Mouse (Mus musculus) midbrain, embryonic 16.5 days (tissue): ENCODE data around the gene Angptl4. TPM values are rescaled to one million over a fixed set of nuclear protein-coding genes. Genes with fewer than 3 reads are reported as not detected.
"Not testable (repeated sequence)": the region's sequence is repeated elsewhere in the genome, so short reads cannot be mapped to it uniquely, and the experiment has no call there.

Source experiments
- ATAC-seq: fragments of 200-750 bp; cut with Nextera tagmentation; 2 replicates; pipeline ENCODE4 v1.8.0; 2017; ENCODE audit warnings: moderate TSS enrichment
- H3K27ac ChIP-seq: fragments of 300-500 bp; sonication (generic); 2 replicates; pipeline ENCODE4 v1.5.1; 2014; ENCODE audit warnings: mild to moderate bottlenecking, low read length, mixed read lengths
- H3K27me3 ChIP-seq: fragments of 300-500 bp; sonication (generic); 2 replicates; pipeline ENCODE4 v1.6.1; 2014; ENCODE audit warnings: low read depth, low read length, mixed read lengths; ENCODE audit not compliant: control insufficient read depth, insufficient read depth
- H3K36me3 ChIP-seq: fragments of 300-500 bp; sonication (generic); 2 replicates; pipeline ENCODE4 v1.6.1; 2014; ENCODE audit warnings: mild to moderate bottlenecking, low read length, moderate library complexity, mixed read lengths; ENCODE audit not compliant: control insufficient read depth, insufficient read depth
- H3K4me1 ChIP-seq: fragments of 300-500 bp; sonication (generic); 2 replicates; pipeline ENCODE4 v1.6.1; 2014; ENCODE audit warnings: mild to moderate bottlenecking, low read length, mixed read lengths; ENCODE audit not compliant: control insufficient read depth, insufficient read depth
- H3K4me2 ChIP-seq: fragments of 300-500 bp; sonication (generic); 2 replicates; pipeline ENCODE4 v1.6.1; 2014; ENCODE audit warnings: mild to moderate bottlenecking, low read length, mixed read lengths
- H3K4me3 ChIP-seq: fragments of 300-500 bp; sonication (generic); 2 replicates; pipeline ENCODE4 v1.5.1; 2014; ENCODE audit warnings: low read depth, mild to moderate bottlenecking, low read length, moderate library complexity, mixed read lengths
- H3K9ac ChIP-seq: fragments of 300-500 bp; sonication (generic); 2 replicates; pipeline ENCODE4 v1.6.1; 2014; ENCODE audit warnings: low read depth, low read length, mixed read lengths
- H3K9me3 ChIP-seq: fragments of 300-500 bp; sonication (generic); replicated peaks from 2 replicates; pipeline ENCODE4 v1.6.1; 2014; ENCODE audit warnings: mild to moderate bottlenecking, low read length, mixed read lengths; ENCODE audit not compliant: control insufficient read depth, poor library complexity, severe bottlenecking
- WGBS: fragments of 180-500 bp; shearing (Covaris S2); extraction: QIAGEN DNeasy Blood & Tissue Kit; methylation state at CpG from one replicate; pipeline ENCODE4 v1.1.7; 2014; 5-methylcytosine and 5-hydroxymethylcytosine counted together
- polyA plus RNA-seq: library from polyadenylated mRNA; unstranded; fragments of >200 nt; fragmentation: Nextera tagmentation; extraction: Ambion mirVana; gene quantifications from 2 replicates; pipeline ENCODE4 v1.2.1, GENCODE M21; 2015

The Angptl4 gene
- 16.8 and 17.4 TPM in 2 replicates for polyA plus RNA-seq

DNA sequence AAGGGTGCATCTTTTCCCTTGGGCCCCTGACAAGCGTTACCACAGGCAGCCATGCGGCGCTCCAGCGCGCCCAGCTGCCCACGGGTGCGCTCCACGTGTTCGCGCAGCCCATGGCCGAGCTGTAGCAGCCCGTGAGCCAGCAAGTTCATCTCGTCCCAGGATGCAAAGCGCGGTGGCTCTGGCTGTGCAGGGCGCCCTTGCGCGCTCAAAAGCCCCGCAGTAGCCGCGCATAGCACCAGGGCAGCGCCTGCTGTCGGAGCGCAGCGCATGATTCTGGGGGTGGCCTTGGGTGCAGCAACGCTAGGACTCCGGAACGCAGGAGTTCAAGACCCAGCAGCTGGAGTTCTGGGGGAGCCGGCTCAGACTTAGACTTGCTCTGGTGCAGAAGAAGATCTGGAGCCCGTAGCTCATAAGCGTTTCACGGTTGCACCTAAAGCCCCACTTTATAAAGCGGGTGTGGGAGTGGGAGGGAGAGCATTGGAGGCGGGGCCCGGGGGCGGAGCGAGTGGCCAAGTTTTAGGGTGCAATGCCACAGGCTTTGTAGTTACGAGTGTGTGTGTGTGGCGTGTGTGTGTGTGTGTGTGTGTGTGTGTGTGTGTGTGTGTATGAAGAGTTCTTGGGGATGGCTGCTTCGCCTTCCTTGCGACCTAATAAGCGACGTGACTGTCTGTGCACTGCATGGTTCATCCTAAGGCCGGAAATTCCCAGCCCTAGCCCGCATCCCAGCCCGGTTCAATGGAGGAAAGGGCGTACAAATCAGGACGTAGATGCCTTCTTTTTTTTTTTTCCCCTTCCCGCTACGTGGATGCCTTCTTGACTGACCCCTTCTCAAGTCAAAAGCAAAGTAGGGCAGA lies at the start of gene Angptl4:
Gene Angptl4 (minus strand): TSS at position 707 of the 854 bp plus-strand sequence.
- peak; percentile 86 for ATAC-seq

DNA sequence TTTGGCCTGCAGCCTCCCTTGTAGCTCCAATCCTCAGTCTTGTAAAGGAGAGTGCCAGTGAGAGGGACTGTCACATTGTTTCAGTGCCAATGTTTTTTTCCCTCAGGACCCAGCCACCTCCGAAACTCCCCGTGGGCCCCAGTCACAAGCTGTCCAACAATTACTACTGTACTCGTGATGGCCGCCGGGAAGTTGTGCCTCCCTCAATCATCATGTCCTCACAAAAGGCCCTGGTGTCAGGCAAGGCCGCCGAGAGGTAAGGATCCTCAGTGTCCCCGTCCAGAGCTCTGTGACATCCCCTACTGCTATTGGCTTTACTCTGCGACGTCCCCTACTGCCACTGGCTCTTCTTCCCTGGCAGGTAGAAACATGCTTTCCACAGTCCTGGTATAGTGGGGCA lies 47.9 kb upstream of the Angptl4 start:
- no peak for ATAC-seq
- no peaks in the 10 kb centered on the region for H3K9me3 ChIP-seq
- H3K4me3 ChIP-seq, result no peak overlapping the region
- H3K9ac ChIP-seq, result no peak overlapping the region
- H3K36me3 ChIP-seq, result peaks cover 20% of the 10 kb centered on the region
- WGBS, result 94% methylated on average over 10 of the region's 10 CpGs
- H3K27me3 ChIP-seq, result no peaks in the 10 kb centered on the region
- peaks cover 11% of the 10 kb centered on the region for H3K4me1 ChIP-seq
- H3K4me2 ChIP-seq, result no peak overlapping the region
- H3K27ac ChIP-seq, result no peak overlapping the region

More for the DNA sequence above, at the start of gene Angptl4:
- Histone ChIP-seq H3K9ac (peak within 1 kb of the TSS; percentile 67), H3K27ac (peak within 1 kb of the TSS; percentile 60), H3K4me3 (peak within 1 kb of the TSS; percentile 50), H3K4me1 (peaks cover 12% of the 10 kb centered on the region; the same call in 1 of the 2 replicates), H3K27me3 (no peaks in the 10 kb centered on the region), H3K4me2 (peak within 1 kb of the TSS; percentile 95), H3K9me3 (no peaks in the 10 kb centered on the region), H3K36me3 (no peaks in the 10 kb centered on the region)
- 1% methylated on average over 50 of the region's 50 CpGs for WGBS

DNA sequence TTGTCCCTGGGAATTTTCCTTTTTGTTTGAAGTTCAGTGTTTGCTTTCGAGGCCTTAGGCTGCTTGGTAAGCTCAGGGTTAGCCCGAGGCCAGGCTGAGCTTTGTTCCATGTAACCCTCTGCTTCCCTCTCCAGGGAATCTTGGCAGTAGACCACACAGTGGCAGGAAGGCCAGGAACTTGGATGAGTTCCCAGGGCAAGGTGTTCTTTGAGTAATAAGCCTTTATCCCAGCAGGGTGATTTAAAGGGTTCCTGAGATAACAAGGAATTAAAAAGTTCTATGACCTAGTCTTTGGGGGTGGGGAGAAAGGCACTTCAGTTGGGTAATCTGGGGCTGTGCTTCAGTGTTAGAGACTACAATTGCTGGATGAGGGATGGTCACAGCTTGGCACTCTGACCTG lies 47.3 kb upstream of the Angptl4 start:
- no peak for ATAC-seq
- Histone ChIP-seq H3K4me3 (no peak overlapping the region), H3K27ac (no peak overlapping the region), H3K27me3 (no peaks in the 10 kb centered on the region), H3K4me2 (no peak overlapping the region), H3K9ac (no peak overlapping the region), H3K4me1 (peaks cover 11% of the 10 kb centered on the region), H3K36me3 (peaks cover 20% of the 10 kb centered on the region), H3K9me3 (no peaks in the 10 kb centered on the region)
- WGBS, result 45% methylated on average over 2 of the region's 2 CpGs

DNA sequence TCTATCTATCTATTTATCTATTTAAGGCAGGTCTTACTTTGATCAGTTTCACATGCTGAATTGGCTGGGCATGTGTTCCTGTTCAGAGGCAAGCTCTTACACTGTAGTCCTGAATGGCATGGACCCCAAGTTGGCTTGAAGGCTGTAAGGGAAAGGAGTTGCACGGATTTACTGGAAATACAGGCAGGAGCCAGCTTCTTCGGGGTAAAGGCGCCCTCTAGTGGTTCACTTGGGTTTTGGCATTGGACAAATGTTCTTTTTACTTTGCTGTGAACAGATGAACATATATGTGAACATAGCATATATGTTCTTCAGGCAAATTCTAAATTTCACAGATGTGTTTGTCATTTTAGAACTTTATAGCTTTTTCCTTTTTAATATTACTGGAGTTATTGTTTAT lies 45.2 kb upstream of the Angptl4 start:
- WGBS, result under 1% methylated on average over 3 of the region's 3 CpGs
- Histone ChIP-seq H3K36me3 (peaks cover 18% of the 10 kb centered on the region), H3K4me1 (peaks cover 27% of the 10 kb centered on the region), H3K27me3 (no peaks in the 10 kb centered on the region), H3K27ac (no peak overlapping the region), H3K4me2 (no peak overlapping the region), H3K9ac (no peak overlapping the region), H3K9me3 (no peaks in the 10 kb centered on the region), H3K4me3 (no peak overlapping the region)
- no peak for ATAC-seq

DNA sequence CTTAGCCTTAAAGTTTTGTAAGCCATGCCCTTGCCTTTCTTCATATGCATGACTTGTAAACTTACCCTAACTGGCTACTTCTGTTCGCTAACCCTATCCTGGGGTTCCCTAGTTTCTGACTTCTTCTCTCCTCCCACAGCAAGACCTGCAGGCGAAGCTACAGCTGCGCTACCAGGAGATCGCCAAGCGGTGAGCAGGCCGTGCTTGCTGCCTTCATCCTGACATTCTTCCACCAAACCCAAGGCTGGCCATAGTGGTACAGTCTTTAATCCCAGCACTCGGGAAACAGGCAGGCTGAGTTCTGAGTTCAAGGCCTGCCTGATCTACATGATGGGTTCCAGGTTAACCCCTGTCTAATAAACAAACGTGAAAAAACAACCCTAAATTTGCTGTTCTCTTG lies 43.8 kb upstream of the Angptl4 start:
- Histone ChIP-seq H3K27me3 (no peaks in the 10 kb centered on the region), H3K36me3 (peaks cover 21% of the 10 kb centered on the region; the same call in 1 of the 2 replicates), H3K4me2 (peak overlapping the region; percentile 89), H3K4me1 (peaks cover 30% of the 10 kb centered on the region), H3K9me3 (no peaks in the 10 kb centered on the region), H3K9ac (no peak overlapping the region), H3K4me3 (peak overlapping the region; percentile 80; the same call in 1 of the 2 replicates), H3K27ac (no peak overlapping the region)
- 88% methylated on average over 8 of the region's 8 CpGs for WGBS
- no peak for ATAC-seq

DNA sequence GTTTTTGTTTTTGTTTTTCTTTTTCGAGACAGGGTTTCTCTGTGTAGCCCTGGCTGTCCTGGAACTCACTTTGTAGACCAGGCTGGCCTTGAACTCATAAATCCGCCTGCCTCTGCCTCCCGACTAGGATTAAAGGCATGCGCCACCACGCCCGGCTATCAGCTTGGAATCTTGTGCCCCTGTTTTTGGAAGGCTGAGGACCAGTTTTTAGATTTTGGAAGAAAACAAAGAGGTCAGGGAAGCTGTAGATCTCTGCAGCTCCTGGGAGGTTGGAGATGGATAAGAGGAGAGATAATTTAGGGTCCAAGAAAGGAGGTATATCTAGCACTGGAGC lies 43.3 kb upstream of the Angptl4 start:
- WGBS, result 8% methylated on average over 6 of the region's 6 CpGs
- Histone ChIP-seq H3K27ac (peak overlapping the region; percentile 90), H3K4me1 (peaks cover 30% of the 10 kb centered on the region), H3K4me3 (peak overlapping the region; percentile 80), H3K36me3 (peaks cover 18% of the 10 kb centered on the region; the same call in 1 of the 2 replicates), H3K9ac (peak overlapping the region; percentile 83), H3K4me2 (peak overlapping the region; percentile 89)
- H3K27me3 ChIP-seq, ATAC-seq, H3K9me3 ChIP-seq: not testable (repeated sequence)

DNA sequence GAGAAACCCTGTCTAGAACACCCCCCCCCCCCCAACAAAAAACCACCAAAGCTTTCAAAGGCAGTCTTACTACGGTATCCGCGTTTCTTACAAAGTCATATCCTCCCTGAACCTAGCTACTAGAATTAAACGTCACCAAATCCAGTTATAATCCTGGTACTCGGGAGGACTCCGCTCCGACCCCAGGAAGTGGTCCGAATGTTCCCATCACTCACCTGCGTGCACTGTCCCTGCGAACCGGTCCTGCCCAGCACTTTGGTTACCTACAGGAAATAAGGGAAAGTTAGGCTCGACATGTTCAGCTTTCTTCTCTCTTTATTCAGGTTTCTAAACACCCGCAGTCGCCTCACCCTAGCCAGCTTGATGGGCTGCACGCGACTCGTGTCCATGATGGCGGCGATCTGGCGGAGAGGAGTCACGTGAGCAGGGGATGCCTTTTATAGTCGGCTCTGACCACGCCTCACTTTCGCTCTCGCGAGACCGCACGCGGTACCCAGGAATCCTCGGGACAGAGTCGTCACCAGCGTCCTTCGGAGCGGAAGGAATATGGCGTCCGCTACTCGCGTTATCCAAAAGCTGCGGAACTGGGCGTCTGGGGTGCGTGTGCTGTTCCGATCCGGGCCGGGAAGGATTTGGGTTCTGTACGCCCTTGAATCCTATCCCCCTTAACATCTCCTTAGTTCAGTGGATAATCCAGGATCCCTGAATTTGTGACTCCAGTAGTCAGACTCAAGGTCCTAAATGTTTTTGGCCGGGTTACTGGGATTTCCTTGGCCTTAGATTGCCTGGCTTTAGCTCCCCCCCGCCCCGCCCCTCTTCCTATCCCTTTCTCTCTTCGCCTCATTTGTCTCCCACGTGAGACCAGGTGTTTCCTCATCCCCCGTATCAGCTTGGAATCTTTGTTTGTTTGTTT lies 42.7 kb upstream of the Angptl4 start, which contains the start of the genes Rps28 and Ndufa7:
Gene Rps28 (minus strand): TSS at position 479 of the 913 bp plus-strand sequence.
Gene Ndufa7 (plus strand): TSS at position 489 of the 913 bp plus-strand sequence.
- Histone ChIP-seq H3K4me1 (peaks cover 30% of the 10 kb centered on the region), H3K9me3 (no peaks in the 10 kb centered on the region), H3K27me3 (no peaks in the 10 kb centered on the region), H3K27ac (peak within 1 kb of the TSS; percentile 90), H3K9ac (peak within 1 kb of the TSS; percentile 83), H3K36me3 (peaks cover 13% of the 10 kb centered on the region; the same call in 1 of the 2 replicates), H3K4me3 (peak within 1 kb of the TSS; percentile 80), H3K4me2 (peak within 1 kb of the TSS; percentile 89)
- under 1% methylated on average over 51 of the region's 51 CpGs for WGBS
- peak; percentile 93 for ATAC-seq

DNA sequence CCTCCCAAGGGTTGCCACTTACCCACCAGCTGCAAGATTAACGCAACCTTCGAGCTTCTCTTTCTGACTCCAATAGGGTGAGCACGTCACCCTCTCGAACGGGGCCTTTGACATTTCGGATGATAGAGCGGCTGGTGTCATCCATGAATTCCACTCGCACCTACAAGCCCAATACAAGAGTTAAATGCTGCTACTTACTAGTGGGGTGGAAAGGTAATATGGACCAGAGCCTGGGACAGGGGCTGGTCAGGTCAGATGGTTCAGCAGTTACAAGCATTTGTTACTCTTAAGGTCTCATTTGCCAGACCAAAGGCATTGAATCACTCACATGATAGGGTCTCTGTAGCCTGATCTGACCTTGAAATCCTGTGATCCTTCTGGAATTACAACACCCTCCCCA lies 41.5 kb upstream of the Angptl4 start:
- not testable (repeated sequence) for ATAC-seq, H3K9me3 ChIP-seq, H3K27ac ChIP-seq, H3K27me3 ChIP-seq
- H3K4me3 ChIP-seq, result peak overlapping the region; percentile 80
- peaks cover 37% of the 10 kb centered on the region for H3K4me1 ChIP-seq
- H3K36me3 ChIP-seq, result peaks cover 11% of the 10 kb centered on the region; the same call in 1 of the 2 replicates
- H3K4me2 ChIP-seq, result peak overlapping the region; percentile 76
- 84% methylated on average over 8 of the region's 8 CpGs for WGBS
- H3K9ac ChIP-seq, result peak overlapping the region; percentile 81
